Mouse (Mus musculus) lung, embryonic 14.5 days (tissue): ENCODE measurements around the gene Arsk. TPM values are rescaled to one million over a fixed set of nuclear protein-coding genes. Genes with fewer than 3 reads are reported as not detected.

Source experiments
- ATAC-seq: fragments of 200-750 bp; cut with Nextera tagmentation; 2 replicates; pipeline ENCODE4 v1.8.0; 2017; ENCODE audit warnings: mild to moderate bottlenecking, moderate TSS enrichment, moderate library complexity; ENCODE audit not compliant: insufficient read depth
- DNase-seq: peaks from one replicate; pipeline ENCODE4 v3.0.0-alpha.2; 2015
- H3K27ac ChIP-seq: fragments of 300-500 bp; sonication (generic); 2 replicates; pipeline ENCODE4 v1.5.1; 2014; ENCODE audit warnings: low read depth, mild to moderate bottlenecking, moderate library complexity
- H3K27me3 ChIP-seq: fragments of 300-500 bp; sonication (generic); 2 replicates; pipeline ENCODE4 v1.6.1; 2014; ENCODE audit warnings: low read length, control low read depth; ENCODE audit not compliant: insufficient read depth
- H3K36me3 ChIP-seq: fragments of 300-500 bp; sonication (generic); 2 replicates; pipeline ENCODE4 v1.6.1; 2014; ENCODE audit warnings: control low read depth; ENCODE audit not compliant: insufficient read depth
- H3K4me1 ChIP-seq: fragments of 300-500 bp; sonication (generic); 2 replicates; pipeline ENCODE4 v1.6.1; 2014; ENCODE audit warnings: antibody characterized with exemption, control low read depth; ENCODE audit not compliant: insufficient read depth
- H3K4me2 ChIP-seq: fragments of 300-500 bp; sonication (generic); 2 replicates; pipeline ENCODE4 v1.6.1; 2014; ENCODE audit warnings: mild to moderate bottlenecking
- H3K4me3 ChIP-seq: fragments of 300-500 bp; sonication (generic); 2 replicates; pipeline ENCODE4 v1.5.1; 2014; ENCODE audit warnings: low read depth, low read length
- H3K9ac ChIP-seq: fragments of 300-500 bp; sonication (generic); 2 replicates; pipeline ENCODE4 v1.6.1; 2014
- H3K9me3 ChIP-seq: fragments of 300-500 bp; sonication (generic); 2 replicates; pipeline ENCODE4 v1.6.1; 2016; ENCODE audit warnings: low read depth, low read length, control low read depth
- CTCF ChIP-seq: IDR thresholded peaks from 2 replicates; pipeline ENCODE4 v1.5.1; 2016; ENCODE audit warnings: antibody characterized with exemption, low read depth
- WGBS: fragments of 180-500 bp; shearing (Covaris S2); extraction: QIAGEN DNeasy Blood & Tissue Kit; methylation state at CpG from one replicate; pipeline ENCODE4 v1.1.7; 2014; 5-methylcytosine and 5-hydroxymethylcytosine counted together
- polyA plus RNA-seq: library from polyadenylated mRNA; unstranded; fragments of >200 nt; fragmentation: Nextera tagmentation; extraction: Ambion mirVana; gene quantifications from 2 replicates; pipeline ENCODE4 v1.2.1, GENCODE M21; 2014

Gene Arsk
- polyA plus RNA-seq, 1 experiment from 2014 or later: 7.6 TPM

- Histone ChIP-seq H3K4me3 (no peak overlapping the region), H3K4me1 (0 out of 2 replicates have a peak, but pooled peaks cover 3% of the 10 kb centered on the region), H3K9me3 (no peaks in the 10 kb centered on the region), H3K36me3 (0 out of 2 replicates have a peak, but pooled peaks cover 2% of the 10 kb centered on the region), H3K4me2 (no peak overlapping the region), H3K27ac (no peak overlapping the region), H3K27me3 (no peaks in the 10 kb centered on the region), H3K9ac (no peak overlapping the region)
- DNase-seq (no peak), ATAC-seq (no peak)
- 87% methylated on average over 2 of the region's 2 CpGs for WGBS
- TF ChIP-seq CTCF: no peak
Observed at GRCm38 (mm10) chr13:76101989-76102388, 3.5 kb upstream of the Arsk start.

GRCm38 (mm10) chr13:76098116-76098492 is 356 bp downstream of the Arsk start:
- Histone ChIP-seq H3K27ac (peak overlapping the region; percentile 60; the same call in 1 of the 2 replicates), H3K27me3 (no peaks in the 10 kb centered on the region), H3K9me3 (no peaks in the 10 kb centered on the region), H3K9ac (peak overlapping the region; percentile 75), H3K36me3 (0 out of 2 replicates have a peak, but pooled peaks cover 2% of the 10 kb centered on the region), H3K4me2 (peak overlapping the region; percentile 66), H3K4me1 (0 out of 2 replicates have a peak, but pooled peaks cover 3% of the 10 kb centered on the region), H3K4me3 (peak overlapping the region; percentile 69)
- TF ChIP-seq CTCF: no peak
- 2% methylated on average over 16 of the region's 16 CpGs for WGBS
- ATAC-seq (peak; percentile 86), DNase-seq (no peak)

GRCm38 (mm10) chr13:76074323-76074722 is 24.1 kb downstream of the Arsk start:
- H3K36me3 ChIP-seq: no peaks in the 10 kb centered on the region
- no peak overlapping the region for H3K4me3 ChIP-seq
- H3K27ac ChIP-seq: no peak overlapping the region
- H3K4me2 ChIP-seq: no peak overlapping the region
- H3K27me3 ChIP-seq: no peaks in the 10 kb centered on the region
- H3K4me1 ChIP-seq: no peaks in the 10 kb centered on the region
- WGBS: 75% methylated on average over 1 of the region's 1 CpGs
- no peak for ATAC-seq
- H3K9ac ChIP-seq: no peak overlapping the region
- DNase-seq: no peak
- no peak for TF ChIP-seq CTCF
- H3K9me3 ChIP-seq: no peaks in the 10 kb centered on the region

- H3K9me3 ChIP-seq: no peaks in the 10 kb centered on the region
- no peak overlapping the region for H3K9ac ChIP-seq
- DNase-seq (no peak), ATAC-seq (no peak)
- no peaks in the 10 kb centered on the region for H3K27me3 ChIP-seq
- H3K4me2 ChIP-seq: no peak overlapping the region
- WGBS: 81% methylated on average over 13 of the region's 13 CpGs
- no peak overlapping the region for H3K27ac ChIP-seq
- H3K4me3 ChIP-seq: no peak overlapping the region
- H3K36me3 ChIP-seq: 0 out of 2 replicates have a peak, but pooled peaks cover 19% of the 10 kb centered on the region
- no peak for TF ChIP-seq CTCF
- no peaks in the 10 kb centered on the region for H3K4me1 ChIP-seq
Observed at GRCm38 (mm10) chr13:76064363-76064945, 34.0 kb downstream of the Arsk start.

GRCm38 (mm10) chr13:76063548-76063947 is 34.9 kb downstream of the Arsk start:
- 80% methylated on average over 4 of the region's 4 CpGs for WGBS
- ATAC-seq (no peak), DNase-seq (no peak)
- H3K9ac ChIP-seq: no peak overlapping the region
- H3K27ac ChIP-seq: no peak overlapping the region
- no peaks in the 10 kb centered on the region for H3K9me3 ChIP-seq
- H3K36me3 ChIP-seq: 0 out of 2 replicates have a peak, but pooled peaks cover 19% of the 10 kb centered on the region
- H3K27me3 ChIP-seq: no peaks in the 10 kb centered on the region
- no peak for TF ChIP-seq CTCF
- H3K4me3 ChIP-seq: no peak overlapping the region
- no peak overlapping the region for H3K4me2 ChIP-seq
- no peaks in the 10 kb centered on the region for H3K4me1 ChIP-seq

GRCm38 (mm10) chr13:76062569-76062968 is 35.9 kb downstream of the Arsk start:
- ATAC-seq: no peak
- no peak for DNase-seq
- no peaks in the 10 kb centered on the region for H3K4me1 ChIP-seq
- no peak for TF ChIP-seq CTCF
- peaks cover 2% of the 10 kb centered on the region; the same call in 1 of the 2 replicates for H3K27me3 ChIP-seq
- no peak overlapping the region for H3K4me3 ChIP-seq
- no peaks in the 10 kb centered on the region for H3K9me3 ChIP-seq
- H3K9ac ChIP-seq: no peak overlapping the region
- 96% methylated on average over 3 of the region's 3 CpGs for WGBS
- H3K27ac ChIP-seq: no peak overlapping the region
- 0 out of 2 replicates have a peak, but pooled peaks cover 19% of the 10 kb centered on the region for H3K36me3 ChIP-seq
- H3K4me2 ChIP-seq: no peak overlapping the region

GRCm38 (mm10) chr13:76062126-76062525 is 36.3 kb downstream of the Arsk start:
- WGBS: 88% methylated on average over 3 of the region's 3 CpGs
- TF ChIP-seq CTCF: no peak
- Histone ChIP-seq H3K4me2 (no peak overlapping the region), H3K27me3 (peaks cover 6% of the 10 kb centered on the region; the same call in 1 of the 2 replicates), H3K27ac (no peak overlapping the region), H3K36me3 (0 out of 2 replicates have a peak, but pooled peaks cover 19% of the 10 kb centered on the region), H3K9me3 (no peaks in the 10 kb centered on the region), H3K9ac (no peak overlapping the region), H3K4me1 (no peaks in the 10 kb centered on the region), H3K4me3 (no peak overlapping the region)
- no peak for ATAC-seq
- no peak for DNase-seq
